Mouse (Mus musculus): Measurements from ENCODE around the gene Tyw1.

DNA sequence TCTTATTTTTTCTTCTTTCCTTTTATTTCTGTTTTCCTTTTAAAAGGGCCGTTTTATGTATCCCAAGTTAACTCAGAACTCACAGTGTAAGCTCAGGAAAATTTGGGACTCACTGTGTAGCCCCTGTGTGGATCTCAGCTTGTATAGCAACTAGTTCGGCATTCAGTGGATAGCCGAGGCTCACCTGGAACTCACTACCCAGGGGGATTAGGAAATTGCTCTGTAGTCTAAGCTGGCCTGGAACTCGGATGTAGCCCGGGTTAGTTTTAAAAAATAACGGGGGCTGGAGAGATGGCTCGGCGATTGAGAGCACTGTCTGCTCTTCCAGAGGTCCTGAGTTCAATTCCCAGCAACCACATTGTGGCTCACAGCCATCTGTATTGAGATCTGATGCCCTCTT is 1.9 kb downstream of the Tyw1 start:
- TF ChIP-seq POLR2A (IDR thresholded peaks at IDR 0.05; ENCODE audit: low read depth, low read length), result no peak
- TF ChIP-seq CTCF (conservative IDR thresholded peaks at IDR 0.05; ENCODE audit: insufficient read depth, insufficient read length, low read depth, low read length), result no peak
